Mouse (Mus musculus): ENCODE results near the gene Slc27a3.
"Not testable (repeated sequence)": the region's sequence is repeated elsewhere in the genome, so short reads cannot be mapped to it uniquely, and the experiment has no call there.

The Slc27a3 gene

DNA sequence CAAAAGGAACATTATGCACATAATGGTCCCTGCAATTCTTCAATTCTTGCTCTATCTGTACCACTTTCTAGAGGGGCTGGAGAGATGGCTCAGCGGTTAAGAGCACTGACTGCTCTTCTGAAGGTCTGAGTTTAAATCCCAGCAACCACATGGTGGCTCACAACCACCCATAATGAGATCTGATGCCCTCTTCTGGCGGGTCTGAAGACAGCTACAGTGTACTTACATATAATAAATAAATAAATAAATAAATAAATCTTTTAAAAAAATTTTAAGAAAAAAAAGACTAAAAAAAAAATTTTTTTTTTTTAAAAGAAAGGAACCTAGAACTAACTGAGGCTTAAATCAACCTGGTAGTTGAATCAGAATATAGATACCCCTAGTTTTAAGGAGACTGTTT, 46.9 kb downstream of the Slc27a3 start:
- DNase-seq (ENCODE audit: low spot score), result not testable (repeated sequence)

DNA sequence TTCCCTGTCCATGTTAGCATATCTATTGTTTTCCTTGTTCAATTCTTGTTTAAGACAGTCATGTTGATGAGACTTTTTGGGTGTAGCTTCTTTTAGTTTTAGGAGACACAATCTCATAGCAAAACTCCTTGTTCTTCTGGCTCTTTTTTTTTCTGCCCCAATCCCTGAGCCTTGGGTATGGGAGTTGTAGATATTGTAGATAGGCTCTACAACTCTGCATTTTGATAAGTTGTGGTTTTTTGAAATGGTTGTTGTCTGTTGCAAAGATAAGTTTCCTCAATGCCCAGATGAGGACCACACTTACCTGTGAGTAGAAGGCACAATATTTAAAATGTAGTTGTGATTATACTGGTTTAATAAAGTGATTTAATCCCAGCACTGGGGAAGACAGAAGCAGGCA, 49.6 kb downstream of the Slc27a3 start:
- no peak for DNase-seq (ENCODE audit: low spot score)

DNA sequence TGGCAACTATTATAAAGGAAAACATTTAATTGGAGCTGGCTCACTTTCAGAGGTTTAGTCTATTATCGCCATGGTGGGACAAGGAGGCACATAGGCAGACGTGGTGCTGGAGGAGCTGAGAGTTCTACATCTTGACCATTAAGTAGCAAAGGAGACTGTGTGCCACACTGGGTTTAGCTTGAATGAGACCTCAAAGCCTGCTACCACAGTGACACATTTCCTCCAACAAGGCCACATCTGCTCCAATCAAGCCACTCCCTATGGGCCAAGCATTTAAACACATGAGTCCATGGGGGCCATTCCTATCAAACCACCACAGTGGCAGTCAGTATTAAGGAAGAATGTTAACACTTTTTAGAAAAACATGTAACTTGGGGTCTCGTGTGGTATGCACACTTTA, 51.5 kb downstream of the Slc27a3 start:
- no peak for DNase-seq (ENCODE audit: low spot score)

DNA sequence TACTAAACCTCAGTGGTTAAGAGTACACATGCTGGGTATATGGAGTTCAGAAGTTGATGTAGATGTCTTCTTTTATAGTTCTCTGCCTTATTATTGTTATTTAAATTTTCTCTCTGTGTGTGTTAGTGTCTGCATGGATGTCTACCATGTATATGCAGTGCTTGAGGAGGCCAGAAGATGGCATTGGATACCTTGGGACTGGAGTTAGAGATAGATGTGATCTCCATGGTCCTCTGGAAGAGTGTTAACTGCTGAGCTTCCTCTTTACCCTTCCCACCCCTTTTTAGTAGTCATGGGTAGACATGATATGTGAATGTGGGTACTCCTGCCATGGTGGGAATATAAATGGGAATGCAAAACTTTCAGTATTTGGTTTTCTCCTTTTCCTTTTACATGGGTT, 54.2 kb downstream of the Slc27a3 start:
- no peak for DNase-seq (ENCODE audit: low spot score)

All from urinary bladder, postnatal 25 days (tissue).